Mouse (Mus musculus): ENCODE data around the gene Mrps7. TPM values are rescaled to one million over a fixed set of nuclear protein-coding genes. Genes with fewer than 3 reads are reported as not detected.

Mrps7 gene
- 81.0 and 87.7 TPM in 2 replicates for total RNA-seq (2021)
- long read RNA-seq, experiment 1, transcript Mrps7-201 (5 exons, 1,962 nt) = major isoform, 172 of 184 reads
- long read RNA-seq, experiment 1, partial matches to known transcripts = 6 of 184 reads
- long read RNA-seq, experiment 1, other reads (novel, unspliced or antisense) = 5 of 184 reads
- long read RNA-seq, experiment 2, transcript Mrps7-201 (5 exons, 1,962 nt) = major isoform, 147 of 158 reads
- long read RNA-seq, experiment 2, partial matches to known transcripts = 6 of 158 reads
- long read RNA-seq, experiment 2, other reads (novel, unspliced or antisense) = 4 of 158 reads

GRCm38 (mm10) chr11:115603476-115604303, at the start of gene Mrps7, which contains the start of gene Gga3:
TSS of gene Mrps7 (plus strand) at chr11:115603925.
TSS of gene Gga3 (minus strand) at chr11:115604051.
- DNase-seq = peak; percentile 97

- DNase-seq = no peak
Observed at GRCm38 (mm10) chr11:115555717-115556116, 48.0 kb upstream of the Mrps7 start.

- DNase-seq = no peak
Observed at GRCm38 (mm10) chr11:115563406-115563805, 40.3 kb upstream of the Mrps7 start.

GRCm38 (mm10) chr11:115564064-115564809, 39.5 kb upstream of the Mrps7 start, which contains the start of gene Nup85:
TSS of gene Nup85 (plus strand) at chr11:115564434.
- peak; percentile 98 for DNase-seq

- DNase-seq = no peak
Observed at GRCm38 (mm10) chr11:115564961-115565360, 38.8 kb upstream of the Mrps7 start.

- DNase-seq = no peak
Observed at GRCm38 (mm10) chr11:115579080-115579479, 24.6 kb upstream of the Mrps7 start.

GRCm38 (mm10) chr11:115582913-115583606, 20.7 kb upstream of the Mrps7 start:
- no peak for DNase-seq

- DNase-seq = no peak
Observed at GRCm38 (mm10) chr11:115584376-115585073, 19.2 kb upstream of the Mrps7 start.

- DNase-seq = no peak
Observed at GRCm38 (mm10) chr11:115585573-115586100, 18.1 kb upstream of the Mrps7 start.

- DNase-seq = no peak
Observed at GRCm38 (mm10) chr11:115586403-115586802, 17.3 kb upstream of the Mrps7 start.

GRCm38 (mm10) chr11:115587984-115588383, 15.7 kb upstream of the Mrps7 start:
- DNase-seq = no peak

GRCm38 (mm10) chr11:115590526-115591075, 13.1 kb upstream of the Mrps7 start:
- peak; percentile 33 for DNase-seq

- DNase-seq = no peak
Observed at GRCm38 (mm10) chr11:115595209-115595608, 8.5 kb upstream of the Mrps7 start.

- DNase-seq = no peak
Observed at GRCm38 (mm10) chr11:115598309-115598708, 5.4 kb upstream of the Mrps7 start.

GRCm38 (mm10) chr11:115599722-115600121, 4.0 kb upstream of the Mrps7 start:
- no peak for DNase-seq

GRCm38 (mm10) chr11:115600743-115601142, 3.0 kb upstream of the Mrps7 start:
- no peak for DNase-seq

GRCm38 (mm10) chr11:115601174-115601573, 2.6 kb upstream of the Mrps7 start:
- no peak for DNase-seq

- no peak for DNase-seq
Observed at GRCm38 (mm10) chr11:115603128-115603475, 623 bp upstream of the Mrps7 start.

GRCm38 (mm10) chr11:115604304-115604696, 575 bp downstream of the Mrps7 start:
- peak; percentile 66 for DNase-seq

- DNase-seq = no peak
Observed at GRCm38 (mm10) chr11:115606733-115607132, 3.0 kb downstream of the Mrps7 start.

Measured in adrenal gland, postnatal 14 days (tissue).